Mouse (Mus musculus): ENCODE data around the gene Ankrd27.
"Not testable (repeated sequence)": the region's sequence is repeated elsewhere in the genome, so short reads cannot be mapped to it uniquely, and the experiment has no call there.

Gene Ankrd27

GRCm38 (mm10) chr7:35565965-35566364 is 20.1 kb upstream of the Ankrd27 start:
- ChIA-PET POLR2A (interaction anchor here in 1 of 4 experiments (1.1 kb wide), 1 partner anchor 10 kb away, joined by 3 read pairs; no protein-coding TSS in a partner anchor), CTCF (interaction anchor here in 2 of 4 experiments (0.6 to 1.2 kb wide), 2 partner anchors 16 to 307 kb away, joined by 3 to 6 read pairs; no protein-coding TSS in a partner anchor)

- CTCF ChIA-PET, result interaction anchor here in 1 of 4 experiments (0.6 to 0.7 kb wide), 2 partner anchors 89 to 310 kb away, joined by 6 to 10 read pairs; no protein-coding TSS in a partner anchor
- POLR2A ChIA-PET, result not testable (repeated sequence)
Measured at GRCm38 (mm10) chr7:35569724-35570123, 16.3 kb upstream of the Ankrd27 start.

GRCm38 (mm10) chr7:35570883-35571282 is 15.2 kb upstream of the Ankrd27 start:
- POLR2A ChIA-PET, result interaction anchor here in 1 of 4 experiments (1.3 kb wide), 1 partner anchor 13 kb away, joined by 3 read pairs; no protein-coding TSS in a partner anchor
- CTCF ChIA-PET, result interaction anchor here in 1 of 4 experiments (0.6 kb wide), 1 partner anchor 1853 kb away, joined by 3 read pairs; no protein-coding TSS in a partner anchor

GRCm38 (mm10) chr7:35579849-35580248 is 6.2 kb upstream of the Ankrd27 start:
- ChIA-PET POLR2A (interaction anchor here in 3 of 4 experiments (0.6 to 0.9 kb wide), 4 partner anchors 11 to 489 kb away, joined by 3 to 4 read pairs (median 3); no protein-coding TSS in a partner anchor), CTCF (interaction anchor here (0.6 to 1.8 kb wide), 15 partner anchors 11 to 197 kb away, joined by 3 to 5 read pairs (median 3); partner anchors contain the start of genes Cep89 (in 1 of the 4) and Faap24 (in 1 of the 4))

- ChIA-PET CTCF (interaction anchor here (0.5 to 2.0 kb wide), 25 partner anchors 9 to 1170 kb away, joined by 3 to 10 read pairs (median 4); partner anchors contain the start of genes Nudt19 (in 1 of the 4), Rhpn2 (in 1 of the 4) and Tdrd12 (in 1 of the 4)), POLR2A (interaction anchor here in 3 of 4 experiments (0.6 to 7.7 kb wide), 15 partner anchors 8 to 437 kb away, joined by 3 to 54 read pairs (median 4); partner anchors contain the start of gene Nudt19 (in 2 of the 3))
Measured at GRCm38 (mm10) chr7:35582719-35583118, 3.3 kb upstream of the Ankrd27 start.

GRCm38 (mm10) chr7:35583476-35584025 is 2.5 kb upstream of the Ankrd27 start:
- CTCF ChIA-PET, result interaction anchor here (0.6 to 4.5 kb wide), 13 partner anchors 8 to 319 kb away, joined by 3 to 12 read pairs (median 4); partner anchors contain the start of genes Nudt19 (in 1 of the 4) and Rhpn2 (in 1 of the 4)

GRCm38 (mm10) chr7:35584068-35584785 is 1.8 kb upstream of the Ankrd27 start:
- ChIA-PET POLR2A (interaction anchor here in 3 of 4 experiments (0.6 to 7.7 kb wide), 32 partner anchors 9 to 996 kb away, joined by 3 to 54 read pairs (median 6); partner anchors contain the start of genes Nudt19 (in 3 of the 3), Cep89 (in 1 of the 3), Faap24 (in 1 of the 3) and Rhpn2 (in 1 of the 3)), CTCF (interaction anchor here (0.6 to 4.5 kb wide), 12 partner anchors 7 to 319 kb away, joined by 3 to 16 read pairs (median 4); no protein-coding TSS in a partner anchor)

More at GRCm38 (mm10) chr7:35583476-35584025, 2.5 kb upstream of the Ankrd27 start:
- POLR2A ChIA-PET, result interaction anchor here in 2 of 4 experiments (0.6 to 7.7 kb wide), 15 partner anchors 9 to 249 kb away, joined by 3 to 54 read pairs (median 4); partner anchors contain the start of gene Nudt19 (in 2 of the 2)

- CTCF ChIA-PET, result interaction anchor here (0.6 to 4.5 kb wide), 17 partner anchors 9 to 320 kb away, joined by 3 to 16 read pairs (median 4); no protein-coding TSS in a partner anchor
- POLR2A ChIA-PET, result interaction anchor here in 3 of 4 experiments (0.6 to 7.7 kb wide), 44 partner anchors 8 to 997 kb away, joined by 3 to 54 read pairs (median 6); partner anchors contain the start of genes Nudt19 (in 3 of the 3), Cebpa (in 1 of the 3), Cep89 (in 1 of the 3) and Chst8 (in 1 of the 3)
Measured at GRCm38 (mm10) chr7:35584786-35585190, 1.3 kb upstream of the Ankrd27 start.

- CTCF ChIA-PET, result interaction anchor here (0.6 to 4.5 kb wide), 25 partner anchors 10 to 320 kb away, joined by 3 to 16 read pairs (median 3); partner anchors contain the start of gene Rhpn2 (in 1 of the 4)
- POLR2A ChIA-PET, result interaction anchor here (0.6 to 7.7 kb wide), 74 partner anchors 8 to 1806 kb away, joined by 3 to 54 read pairs (median 4); partner anchors contain the start of genes Nudt19 (in 3 of the 4), Dpy19l3 (in 2 of the 4), Cebpa (in 1 of the 4) and Cep89 (in 1 of the 4)
Measured at GRCm38 (mm10) chr7:35585191-35586054, 621 bp upstream of the Ankrd27 start, which contains the start of gene Rgs9bp. TSS of gene Rgs9bp (minus strand) at chr7:35585582.

- CTCF ChIA-PET, result interaction anchor here in 2 of 4 experiments (0.6 to 4.5 kb wide), 5 partner anchors 19 to 742 kb away, joined by 3 to 12 read pairs (median 4); no protein-coding TSS in a partner anchor
Measured at GRCm38 (mm10) chr7:35586906-35587445, 932 bp downstream of the Ankrd27 start.

GRCm38 (mm10) chr7:35587728-35588127 is 1.7 kb downstream of the Ankrd27 start:
- POLR2A ChIA-PET, result interaction anchor here in 2 of 4 experiments (0.5 to 7.7 kb wide), 5 partner anchors 8 to 273 kb away, joined by 3 to 54 read pairs (median 3); partner anchors contain the start of genes Nudt19 (in 1 of the 2) and Rhpn2 (in 1 of the 2)

More at GRCm38 (mm10) chr7:35586906-35587445, 932 bp downstream of the Ankrd27 start:
- POLR2A ChIA-PET, result interaction anchor here in 3 of 4 experiments (0.5 to 7.7 kb wide), 24 partner anchors 8 to 293 kb away, joined by 3 to 54 read pairs (median 6); partner anchors contain the start of genes Nudt19 (in 2 of the 3) and Rhpn2 (in 1 of the 3)

GRCm38 (mm10) chr7:35588680-35589428 is 2.8 kb downstream of the Ankrd27 start:
- POLR2A ChIA-PET, result interaction anchor here in 1 of 4 experiments (0.6 kb wide), 1 partner anchor 330 kb away, joined by 3 read pairs; no protein-coding TSS in a partner anchor
- CTCF ChIA-PET, result interaction anchor here in 3 of 4 experiments (0.6 to 0.9 kb wide), 4 partner anchors 11 to 293 kb away, joined by 3 to 5 read pairs (median 4); no protein-coding TSS in a partner anchor

More at GRCm38 (mm10) chr7:35587728-35588127, 1.7 kb downstream of the Ankrd27 start:
- CTCF ChIA-PET, result interaction anchor here in 2 of 4 experiments (0.6 to 4.5 kb wide), 3 partner anchors 41 to 743 kb away, joined by 3 to 12 read pairs (median 5); no protein-coding TSS in a partner anchor

GRCm38 (mm10) chr7:35589485-35589884 is 3.4 kb downstream of the Ankrd27 start:
- POLR2A ChIA-PET, result interaction anchor here in 2 of 4 experiments (0.6 to 1.4 kb wide), 3 partner anchors 46 to 1046 kb away, joined by 3 read pairs; no protein-coding TSS in a partner anchor
- CTCF ChIA-PET, result interaction anchor here in 2 of 4 experiments (0.6 kb wide), 3 partner anchors 73 to 294 kb away, joined by 3 to 5 read pairs (median 4); no protein-coding TSS in a partner anchor

GRCm38 (mm10) chr7:35590731-35591191 is 4.7 kb downstream of the Ankrd27 start:
- ChIA-PET POLR2A (interaction anchor here in 3 of 4 experiments (0.6 to 1.4 kb wide), 8 partner anchors 8 to 500 kb away, joined by 3 to 4 read pairs (median 3); no protein-coding TSS in a partner anchor), CTCF (interaction anchor here in 1 of 4 experiments (0.6 kb wide), 2 partner anchors 10 to 67 kb away, joined by 3 read pairs; no protein-coding TSS in a partner anchor)

- ChIA-PET CTCF (interaction anchor here in 1 of 4 experiments (0.8 to 2.2 kb wide), 4 partner anchors 8 to 65 kb away, joined by 3 to 4 read pairs (median 4); partner anchors contain the start of genes Ankrd27 and Rgs9bp), POLR2A (interaction anchor here in 2 of 4 experiments (1.0 to 7.1 kb wide), 6 partner anchors 9 to 11 kb away, joined by 4 to 38 read pairs (median 7); partner anchors contain the start of genes Ankrd27 (in 2 of the 2) and Rgs9bp (in 2 of the 2))
Measured at GRCm38 (mm10) chr7:35594311-35594710, 8.3 kb downstream of the Ankrd27 start.

Data from embryonic stem cell, embryonic (primary cell).